Mouse (Mus musculus): Measurements from ENCODE around the gene Pigx.
"Not testable (repeated sequence)": the region's sequence is repeated elsewhere in the genome, so short reads cannot be mapped to it uniquely, and the experiment has no call there.

The Pigx gene

GRCm38 (mm10) chr16:32110951-32111699 lies 11.6 kb upstream of the Pigx start:
- DNase-seq (ENCODE audit: low read depth, low spot score), result peak; percentile 70

DNA sequence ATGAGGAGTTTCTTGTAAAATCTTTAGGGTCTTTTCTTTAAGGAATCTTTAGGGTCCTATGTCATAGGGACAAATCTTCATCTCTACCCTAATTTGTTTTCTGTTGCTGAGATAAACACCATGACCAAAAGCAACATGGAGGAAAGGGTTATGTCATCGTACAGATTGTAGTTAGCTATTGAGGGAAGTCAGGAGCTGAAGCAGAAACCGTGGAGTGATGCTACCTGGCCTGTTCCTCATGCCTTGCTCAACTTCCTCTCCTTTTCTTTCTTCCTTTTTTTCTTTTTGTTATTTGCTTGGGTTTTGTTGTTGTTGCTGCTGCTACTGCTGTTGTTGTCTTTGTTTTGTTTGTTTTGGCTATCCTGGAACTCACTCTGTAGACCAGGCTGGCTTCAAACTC lies 9.0 kb upstream of the Pigx start:
- no peak for DNase-seq (ENCODE audit: low read depth, low spot score)

DNA sequence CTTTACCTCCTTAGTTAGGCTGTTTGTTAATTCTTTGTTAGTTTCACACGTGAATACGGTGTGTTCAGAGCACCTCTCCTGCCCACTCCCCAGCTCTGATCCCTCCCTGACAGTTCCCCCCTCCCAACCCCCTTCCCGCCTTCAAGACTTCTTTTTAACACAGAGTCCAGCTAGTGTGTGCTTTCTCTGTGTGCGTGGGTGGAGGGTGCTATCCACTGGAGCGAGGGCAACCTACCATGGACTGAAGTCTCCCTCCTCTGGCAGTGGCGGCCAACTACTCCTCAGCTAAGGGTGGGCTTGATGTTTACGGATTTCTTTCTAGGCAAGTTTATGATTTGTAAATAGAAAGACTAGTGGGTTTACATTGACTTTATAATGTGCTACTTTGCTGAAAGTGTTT lies 8.6 kb upstream of the Pigx start:
- peak; percentile 72 for DNase-seq (ENCODE audit: low read depth, low spot score)

GRCm38 (mm10) chr16:32107342-32108045 lies 8.0 kb upstream of the Pigx start:
- peak; percentile 84 for DNase-seq (ENCODE audit: low read depth, low spot score)

DNA sequence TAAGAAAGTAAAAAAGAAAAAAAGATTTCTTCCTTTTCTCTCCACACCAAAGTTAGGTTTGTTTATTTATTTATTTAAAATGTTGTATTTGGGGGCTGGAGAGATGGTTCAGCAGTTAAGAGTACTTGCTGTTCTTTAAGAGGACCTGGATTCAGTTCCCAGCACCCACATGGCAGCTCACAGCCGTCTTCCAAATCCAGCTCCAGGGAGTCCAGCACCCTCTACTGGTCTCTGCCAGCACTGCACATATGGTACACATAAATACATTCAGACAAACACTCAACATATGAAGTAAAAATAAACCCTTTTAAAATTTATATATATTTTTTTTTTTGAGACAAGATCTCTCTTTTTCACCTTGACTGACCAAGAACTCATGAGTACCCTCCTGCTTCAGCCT lies 6.2 kb upstream of the Pigx start:
- DNase-seq (ENCODE audit: low read depth, low spot score), result peak; percentile 49

- no peak for DNase-seq (ENCODE audit: low read depth, low spot score)
Measured at GRCm38 (mm10) chr16:32102295-32102694, 2.8 kb upstream of the Pigx start.

GRCm38 (mm10) chr16:32098897-32099637 lies 473 bp downstream of the Pigx start:
- DNase-seq (ENCODE audit: low read depth, low spot score), result no peak

DNA sequence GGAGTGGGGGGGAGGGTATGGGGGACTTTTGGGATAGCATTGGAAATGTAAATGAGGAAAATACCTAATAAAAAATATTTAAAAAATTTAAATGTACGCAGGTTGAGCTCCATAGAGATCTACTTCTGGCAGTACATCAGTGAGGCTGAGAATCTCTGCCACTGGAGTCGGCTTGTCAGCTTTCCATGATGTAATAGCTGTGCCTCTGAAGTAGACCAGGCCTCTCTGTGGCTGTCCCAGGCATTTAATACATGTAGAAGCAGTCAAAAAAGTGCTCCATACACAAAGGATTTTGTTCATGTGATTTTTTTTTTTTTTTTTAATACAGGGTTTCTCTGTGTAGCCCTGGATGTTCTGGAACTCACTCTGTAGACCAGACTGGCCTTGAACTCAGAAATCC lies 1.8 kb downstream of the Pigx start:
- peak; percentile 49 for DNase-seq (ENCODE audit: low read depth, low spot score)

- no peak for DNase-seq (ENCODE audit: low read depth, low spot score)
Measured at GRCm38 (mm10) chr16:32091466-32091865, 8.1 kb downstream of the Pigx start.

GRCm38 (mm10) chr16:32087629-32088443 lies 11.7 kb downstream of the Pigx start:
- peak; percentile 73 for DNase-seq (ENCODE audit: low read depth, low spot score)

DNA sequence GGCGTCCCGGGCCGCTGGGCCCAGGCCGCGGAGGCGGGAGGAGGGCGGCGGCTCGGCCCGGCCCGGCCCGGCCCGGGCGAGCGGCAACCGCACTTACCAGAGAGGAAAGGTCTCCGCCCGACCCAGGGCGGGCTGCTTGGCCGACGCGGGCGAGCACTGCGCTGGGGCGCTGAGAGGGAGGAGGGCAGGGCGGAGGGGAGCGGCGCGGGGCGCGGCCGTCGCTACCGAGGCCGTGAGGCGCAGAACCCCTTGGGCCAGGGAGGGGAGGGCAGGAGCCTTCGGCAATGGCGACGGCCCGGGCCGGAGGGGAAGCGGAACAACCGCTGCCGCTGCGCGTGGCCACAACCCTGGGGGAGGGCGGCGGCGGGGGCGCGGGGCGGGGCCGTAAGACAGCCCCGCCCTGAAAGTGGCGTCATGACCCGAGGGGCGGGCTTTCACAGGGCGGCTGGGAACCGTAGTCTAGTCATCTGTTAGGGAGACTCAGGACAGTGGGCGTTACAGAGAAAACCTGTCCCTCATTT lies 20.5 kb downstream of the Pigx start, which contains the start of gene Pak2:
TSS of gene Pak2 (minus strand) at position 352 of the 521 bp plus-strand sequence.
- DNase-seq (ENCODE audit: low read depth, low spot score), result peak; percentile 88

- DNase-seq (ENCODE audit: low read depth, low spot score), result peak; percentile 50
Measured at GRCm38 (mm10) chr16:32078408-32078990, 21.0 kb downstream of the Pigx start.

GRCm38 (mm10) chr16:32077648-32078407 lies 21.7 kb downstream of the Pigx start:
- DNase-seq (ENCODE audit: low read depth, low spot score), result peak; percentile 68

- no peak for DNase-seq (ENCODE audit: low read depth, low spot score)
Measured at GRCm38 (mm10) chr16:32076406-32076805, 23.1 kb downstream of the Pigx start.

DNA sequence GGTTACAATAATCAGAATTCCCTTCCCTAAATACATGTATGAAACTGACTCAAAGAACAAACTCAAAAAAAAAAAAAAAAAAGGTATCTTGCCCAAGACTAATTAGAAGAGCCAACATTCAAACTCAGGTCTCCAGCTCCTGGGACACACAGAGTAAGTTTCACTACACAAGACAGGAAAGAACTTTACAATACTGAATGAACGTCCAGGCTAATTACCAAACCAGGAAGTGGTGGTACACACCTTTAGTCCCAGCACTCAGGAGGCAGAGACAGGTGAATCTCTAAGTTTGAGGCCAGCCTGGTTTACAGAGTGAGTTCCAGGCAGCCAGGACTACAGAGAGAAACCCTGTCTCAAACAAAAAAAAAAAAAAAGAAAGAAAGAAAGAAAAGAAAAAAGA lies 23.8 kb downstream of the Pigx start:
- DNase-seq (ENCODE audit: low read depth, low spot score), result no peak

- DNase-seq (ENCODE audit: low read depth, low spot score), result not testable (repeated sequence)
Measured at GRCm38 (mm10) chr16:32070070-32070469, 29.5 kb downstream of the Pigx start.

DNA sequence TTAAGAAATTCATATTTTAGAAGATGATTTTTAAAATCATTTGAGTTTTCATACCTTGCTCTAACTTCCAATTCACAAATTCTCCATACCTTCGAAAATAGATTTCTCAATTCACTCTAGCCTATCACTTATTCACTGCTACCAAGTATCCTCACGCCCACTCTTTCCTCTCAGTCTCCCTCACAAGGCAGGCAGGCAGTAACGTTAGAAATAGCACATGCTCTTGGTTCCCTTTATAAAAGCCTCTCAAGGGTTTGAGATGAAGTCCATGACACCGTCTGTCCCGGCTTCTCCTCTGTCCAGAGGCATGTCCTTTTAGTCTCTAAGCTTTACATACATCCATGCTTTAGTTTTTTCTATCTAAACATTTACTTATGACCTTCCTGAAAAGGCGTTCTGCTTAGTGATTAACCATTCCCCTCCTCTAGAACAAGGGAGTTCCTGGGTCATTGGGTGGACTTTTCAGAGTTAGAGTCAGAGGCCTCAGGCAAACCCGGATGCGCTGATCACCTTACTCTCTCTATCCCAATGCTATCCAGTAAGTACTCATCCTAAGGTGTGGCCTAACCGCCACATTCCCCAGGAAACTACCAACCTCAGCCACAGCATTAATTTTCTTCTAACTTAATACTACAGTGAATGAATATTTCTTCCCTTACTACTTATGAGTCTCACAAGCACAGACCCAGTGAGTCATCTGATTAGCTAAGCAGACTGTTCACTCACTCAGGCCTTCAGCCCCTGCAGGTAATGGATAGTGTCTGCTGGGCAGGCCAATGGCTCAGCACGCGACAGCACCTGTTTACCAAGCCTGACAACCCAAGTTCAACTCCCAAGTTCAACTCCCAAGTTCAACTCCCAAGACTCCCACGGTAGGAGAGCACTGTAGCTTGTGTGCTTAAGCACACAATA lies 30.9 kb downstream of the Pigx start:
- DNase-seq (ENCODE audit: low read depth, low spot score), result peak; percentile 24

DNA sequence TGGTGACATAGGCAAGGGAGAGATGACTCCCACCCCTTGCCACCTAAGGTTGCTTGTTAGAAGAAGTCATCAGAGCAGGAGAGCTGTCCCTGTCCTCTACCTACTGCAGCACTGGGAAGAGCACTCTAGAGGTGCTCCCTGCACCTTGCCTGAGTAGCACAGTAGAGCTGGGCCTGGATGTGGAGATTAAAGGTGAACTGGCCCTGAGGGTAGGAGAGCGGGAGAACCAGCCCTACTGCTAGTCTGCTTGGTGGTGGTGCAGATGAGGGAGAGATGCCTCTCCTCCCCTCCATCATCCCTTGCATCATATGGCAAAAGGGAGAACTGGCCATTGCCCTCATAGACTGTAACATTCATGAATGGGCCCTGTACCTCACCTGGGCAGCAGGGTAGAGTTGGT lies 32.6 kb downstream of the Pigx start:
- no peak for DNase-seq (ENCODE audit: low read depth, low spot score)

GRCm38 (mm10) chr16:32063900-32064299 lies 35.6 kb downstream of the Pigx start:
- DNase-seq (ENCODE audit: low read depth, low spot score), result no peak
